Mouse (Mus musculus) left cerebral cortex, adult 2 months (tissue): Measurements from ENCODE around the gene Stoml3. TPM values are rescaled to one million over a fixed set of nuclear protein-coding genes. Genes with fewer than 3 reads are reported as not detected.

Experiments
- DNase-seq, 2 experiments: peaks; one replicate each; pipeline ENCODE4 v3.0.0; 2021 to 2022; ENCODE audit warnings: low spot score in 2 of 2, mixed read lengths in 1 of 2; ENCODE audit errors: extremely low spot score in 1 of 2
- H3K27ac ChIP-seq: fragments of 200-600 bp; 2 replicates; pipeline ENCODE4 v1.8.1; 2022
- H3K4me3 ChIP-seq: fragments of 200-600 bp; 2 replicates; pipeline ENCODE4 v1.8.1; 2022
- CTCF ChIP-seq: fragments of 200-600 bp; IDR thresholded peaks from 2 replicates; pipeline ENCODE4 v1.8.1; 2022; ENCODE audit warnings: antibody characterized with exemption, mild to moderate bottlenecking, moderate library complexity
- intact Hi-C: fragments of 180-260 bp; cut with DNase I; formaldehyde crosslinking; loops from one replicate; pipeline ENCODE4 v1.15.1; 2025
- total RNA-seq, 2 experiments: library from RNA; stranded (reverse); gene quantifications; 2 replicates each; pipeline ENCODE4 v1.2.3; 2021

Gene Stoml3
- total RNA-seq, 2 experiments from 2014 or later: not detected

- no peak for DNase-seq
- no peak for TF ChIP-seq CTCF
- H3K4me3 ChIP-seq: no peak overlapping the region
- intact Hi-C loops: no loop called here
- no peak overlapping the region for H3K27ac ChIP-seq
Measured at GRCm38 (mm10) chr3:53555031-53555952, 66.8 kb downstream of the Stoml3 start.

DNA sequence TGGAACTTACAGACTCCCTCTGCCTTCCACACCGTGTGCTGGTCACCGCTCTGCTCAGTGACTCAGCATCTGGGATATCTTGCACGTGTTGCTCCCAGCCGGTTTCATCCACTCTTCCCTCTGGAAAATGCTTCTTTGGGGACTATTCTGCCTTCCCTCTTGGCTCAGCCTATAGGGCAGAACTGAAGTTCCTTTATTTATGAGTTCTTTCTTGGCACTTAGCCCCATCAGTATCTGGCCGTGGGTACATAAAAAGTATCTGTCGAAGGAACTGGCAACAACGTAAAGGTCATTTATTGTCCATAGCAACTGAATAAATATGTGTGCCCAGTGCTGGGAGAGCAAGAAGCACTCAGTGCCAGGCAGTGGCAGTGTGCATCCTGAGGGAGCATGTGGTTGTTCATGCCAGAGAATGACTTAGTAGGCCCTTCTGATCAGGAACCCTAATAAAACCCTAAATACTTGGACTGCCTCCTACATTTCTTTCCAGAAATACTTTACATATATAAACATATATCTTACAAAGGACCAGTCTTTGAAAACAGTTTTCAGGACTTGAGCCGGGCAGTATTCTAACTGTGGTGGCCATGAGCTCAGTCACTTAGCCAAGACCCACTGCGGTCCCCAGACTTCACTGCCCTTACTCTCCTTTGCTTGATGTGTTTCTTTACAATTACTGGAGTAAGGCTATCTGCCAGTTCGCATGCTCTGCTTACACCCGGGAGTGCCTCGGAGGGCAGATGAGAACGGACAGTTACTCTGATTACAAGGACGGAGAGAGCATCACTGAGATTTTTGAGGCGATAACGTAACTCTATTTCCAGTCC is 69.1 kb downstream of the Stoml3 start:
- TF ChIP-seq CTCF: no peak
- Histone ChIP-seq H3K27ac (no peak overlapping the region), H3K4me3 (no peak overlapping the region)
- intact Hi-C loops: no loop called here
- DNase-seq: no peak

Other genes with a start within 250 kb of the Stoml3 start
- 10 to 100 TPM in 1 of 2 experiments, 1 to 10 TPM in 1; 8.2 to 11.1 TPM for gene Nhlrc3, start 25.3 kb upstream of the Stoml3 start, total RNA-seq
- 10 to 100 TPM; 21.3 to 22.1 TPM for gene Proser1, start 25.0 kb upstream of the Stoml3 start, total RNA-seq
- gene Frem2, start 168.7 kb downstream of the Stoml3 start, total RNA-seq: 1 to 10 TPM; 1.4 to 2.2 TPM